9 mouse cellular contexts compared by ENCODE assay signal in the genomic region with DNA sequence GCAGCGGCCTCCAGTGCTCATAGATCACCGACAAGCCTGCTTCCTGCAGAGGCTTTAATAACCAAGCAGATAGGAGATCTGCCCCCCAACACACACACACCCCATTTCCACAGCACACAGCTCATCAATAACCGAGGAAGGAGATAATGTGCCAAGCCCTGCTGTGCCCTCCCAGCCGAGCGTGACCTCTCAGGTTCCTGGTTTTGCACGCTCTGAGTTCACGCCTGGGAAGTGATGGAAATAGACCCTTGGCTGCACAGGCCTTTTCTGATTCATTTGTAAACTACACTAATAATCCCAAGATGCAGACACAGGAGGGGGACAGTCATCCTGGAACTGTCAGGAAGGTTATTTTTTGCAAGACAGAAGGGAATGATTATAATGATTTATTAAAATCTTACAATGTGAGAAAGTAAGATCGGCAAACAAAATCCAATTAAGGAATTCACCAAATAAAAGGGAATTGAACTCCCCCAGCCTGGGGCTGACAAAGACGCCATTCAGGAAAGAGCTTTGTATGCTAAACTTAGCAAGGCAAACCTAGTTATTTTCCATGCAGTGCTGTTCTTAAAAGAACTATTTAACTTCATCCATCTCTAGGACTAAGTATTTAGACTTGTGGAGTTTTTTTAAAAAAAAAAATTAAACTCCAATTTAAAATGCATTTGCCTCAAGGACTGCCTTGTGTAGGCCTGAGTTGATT.
A peak's percentile ranks its signal among the peaks of the same experiment; 100 is the strongest.
DNase-seq lines count a peak whose midpoint lies in the region; ATAC-seq and TF ChIP-seq lines count a peak whose summit lies in the region.
"Had no signal": no experiment of that assay in that cellular context is flagged by ENCODE, and none has a peak within 500 bp of the region (broad histone marks: within the 10 kb centered on the region; RNA-seq: fewer than 3 reads in every experiment).

No protein-coding gene starts in this region.

- peak overlapping the region; percentile 13; the same call in 1 of the 2 replicates for H3K27ac ChIP-seq in heart, embryonic 10.5 days
- H3K27ac ChIP-seq in heart, adult 2 months, result no peak overlapping the region
- H3K27ac ChIP-seq in forebrain, embryonic 13.5 days, result peak overlapping the region; percentile 40; the same call in 1 of the 2 replicates
- H3K27ac ChIP-seq in midbrain, embryonic 13.5 days, result peak overlapping the region; percentile 72

- intact Hi-C loops in heart, adult 2 months (cut with DNase I), result no loop called here

- H3K36me3 ChIP-seq in heart, embryonic 10.5 days, result no peaks in the 10 kb centered on the region
- H3K36me3 ChIP-seq in heart, adult 2 months (ENCODE audit: control insufficient read depth, insufficient read depth, low read length), result no peaks in the 10 kb centered on the region
- no peaks in the 10 kb centered on the region for H3K36me3 ChIP-seq in forebrain, embryonic 13.5 days (ENCODE audit: poor library complexity, severe bottlenecking)
- H3K36me3 ChIP-seq in midbrain, embryonic 13.5 days, result no peaks in the 10 kb centered on the region

- H3K79me2 ChIP-seq in heart, adult 2 months (replicated peaks; ENCODE audit: control insufficient read depth, insufficient read depth, low read length), result no peaks in the 10 kb centered on the region

- WGBS in heart, embryonic 10.5 days, result 56% methylated on average over 9 of the region's 9 CpGs
- 75% methylated on average over 9 of the region's 9 CpGs for WGBS in heart, adult 2 months
- WGBS in forebrain, embryonic 13.5 days, result 11% methylated on average over 9 of the region's 9 CpGs
- 21% methylated on average over 9 of the region's 9 CpGs for WGBS in midbrain, embryonic 13.5 days

- no peak for TF ChIP-seq POLR2A in heart, adult 2 months (IDR thresholded peaks at IDR 0.05; ENCODE audit: insufficient read depth, low read depth, low read length)

- no peak overlapping the region for H3K4me2 ChIP-seq in forebrain, embryonic 13.5 days
- no peak overlapping the region for H3K4me2 ChIP-seq in midbrain, embryonic 13.5 days (replicated peaks)

- no peak for TF ChIP-seq CTCF in heart, adult 2 months (IDR thresholded peaks at IDR 0.05)

- no peak overlapping the region for H3K4me3 ChIP-seq in heart, embryonic 10.5 days
- H3K4me3 ChIP-seq in heart, adult 2 months, result no peak overlapping the region
- H3K4me3 ChIP-seq in forebrain, embryonic 13.5 days, result no peak overlapping the region
- H3K4me3 ChIP-seq in midbrain, embryonic 13.5 days (replicated peaks), result no peak overlapping the region

- no peaks in the 10 kb centered on the region for H3K27me3 ChIP-seq in heart, embryonic 10.5 days (ENCODE audit: insufficient read depth, poor library complexity, severe bottlenecking)
- no peaks in the 10 kb centered on the region for H3K27me3 ChIP-seq in heart, adult 2 months (ENCODE audit: control insufficient read depth, insufficient read depth, low read length)
- no peaks in the 10 kb centered on the region for H3K27me3 ChIP-seq in forebrain, embryonic 13.5 days
- no peaks in the 10 kb centered on the region for H3K27me3 ChIP-seq in midbrain, embryonic 13.5 days

- no peak overlapping the region for H3K9ac ChIP-seq in heart, adult 2 months (ENCODE audit: low read depth, low read length)
- H3K9ac ChIP-seq in forebrain, embryonic 13.5 days, result no peak overlapping the region
- H3K9ac ChIP-seq in midbrain, embryonic 13.5 days (replicated peaks), result no peak overlapping the region

- no peak for DNase-seq in heart, embryonic 10.5 days (ENCODE audit: low spot score)
- no peak for DNase-seq in heart, adult 2 months
- DNase-seq in Muller cell, postnatal 12 days (ENCODE audit: inconsistent ontology term), result peak; percentile 26
- DNase-seq in urinary bladder, postnatal 36 days (ENCODE audit: low spot score in 2 of 2), result no peak
- DNase-seq in left cerebral cortex, adult 8-10 months (ENCODE audit: low spot score in 2 of 2), result no peak
- DNase-seq: lung, postnatal 36 days had no signal

- no peaks in the 10 kb centered on the region for H3K9me3 ChIP-seq in heart, embryonic 10.5 days
- H3K9me3 ChIP-seq in forebrain, embryonic 13.5 days (replicated peaks), result no peaks in the 10 kb centered on the region
- H3K9me3 ChIP-seq in midbrain, embryonic 13.5 days, result no peaks in the 10 kb centered on the region

- H3K4me1 ChIP-seq in heart, embryonic 10.5 days, result peaks cover 71% of the 10 kb centered on the region
- no peaks in the 10 kb centered on the region for H3K4me1 ChIP-seq in heart, adult 2 months (ENCODE audit: control insufficient read depth, insufficient read depth, low read length)
- H3K4me1 ChIP-seq in forebrain, embryonic 13.5 days, result peaks cover 46% of the 10 kb centered on the region
- H3K4me1 ChIP-seq in midbrain, embryonic 13.5 days (replicated peaks), result peaks cover 42% of the 10 kb centered on the region

- ATAC-seq in forebrain, embryonic 13.5 days, result no peak
- peak; percentile 46; the same call in 1 of the 2 replicates for ATAC-seq in midbrain, embryonic 13.5 days
- ATAC-seq in granulocyte monocyte progenitor cell, adult 5-6 weeks (replicated peaks; ENCODE audit: poor library complexity, severe bottlenecking), result no peak

- TF ChIP-seq EP300 in heart, adult 2 months (IDR thresholded peaks at IDR 0.05; ENCODE audit: insufficient read depth, low read depth, low read length), result no peak
